Mouse (Mus musculus) ovary, adult 18-20 months (tissue): Measurements from ENCODE around the gene Cdc42ep1.
"Not testable (repeated sequence)": the region's sequence is repeated elsewhere in the genome, so short reads cannot be mapped to it uniquely, and the experiment has no call there.

Experiments used
- DNase-seq: peaks from one replicate; pipeline ENCODE4 v3.0.0; 2022; ENCODE audit warnings: low spot score, mixed read lengths

The Cdc42ep1 gene

GRCm38 (mm10) chr15:78878792-78879516 lies 36.5 kb downstream of the Cdc42ep1 start:
- DNase-seq: not testable (repeated sequence)

- DNase-seq: no peak
These were observed 38.0 kb downstream of the Cdc42ep1 start for GRCm38 (mm10) chr15:78880432-78880831.

- no peak for DNase-seq
These were observed 39.4 kb downstream of the Cdc42ep1 start for GRCm38 (mm10) chr15:78881828-78882227.

GRCm38 (mm10) chr15:78889401-78889853 lies 47.0 kb downstream of the Cdc42ep1 start:
- DNase-seq: no peak

- no peak for DNase-seq
These were observed 50.0 kb downstream of the Cdc42ep1 start for GRCm38 (mm10) chr15:78892440-78892839.

GRCm38 (mm10) chr15:78894726-78895125 lies 52.3 kb downstream of the Cdc42ep1 start:
- no peak for DNase-seq

GRCm38 (mm10) chr15:78895741-78896140 lies 53.3 kb downstream of the Cdc42ep1 start:
- DNase-seq: no peak

- no peak for DNase-seq
These were observed 53.7 kb downstream of the Cdc42ep1 start for GRCm38 (mm10) chr15:78896149-78896548.

- no peak for DNase-seq
These were observed 55.1 kb downstream of the Cdc42ep1 start for GRCm38 (mm10) chr15:78897488-78897887.

GRCm38 (mm10) chr15:78898507-78899001 lies 56.1 kb downstream of the Cdc42ep1 start:
- DNase-seq: no peak

GRCm38 (mm10) chr15:78899409-78899739 lies 57.0 kb downstream of the Cdc42ep1 start, which contains the start of gene Gm49510:
Gm49510 (plus strand) TSS chr15:78899667.
- no peak for DNase-seq

GRCm38 (mm10) chr15:78899740-78900584 lies 57.5 kb downstream of the Cdc42ep1 start, which contains the start of gene Sh3bp1:
Sh3bp1 (plus strand) TSS chr15:78899768.
- peak; percentile 57 for DNase-seq
